Mouse (Mus musculus) lung, postnatal 0 days (tissue): Measurements from ENCODE around the gene Nckap5.

Experiments used
- CTCF ChIP-seq: IDR thresholded peaks from 2 replicates; pipeline ENCODE4 v1.5.1; 2016; ENCODE audit warnings: antibody characterized with exemption, mild to moderate bottlenecking
- EP300 ChIP-seq: IDR thresholded peaks from 2 replicates; pipeline ENCODE4 v1.6.1; 2016; ENCODE audit warnings: antibody characterized with exemption, mild to moderate bottlenecking, control low read depth

- TF ChIP-seq CTCF, result no peak
- peak; percentile 90 for TF ChIP-seq EP300
Observed at GRCm38 (mm10) chr1:126832885-126833284, 2.3 kb upstream of the Nckap5 start.
